Mouse (Mus musculus) small intestine, adult 2 months (tissue): ENCODE data around the gene Fcgr1.

ENCODE experiments used
- CTCF ChIP-seq: fragments of 200-500 bp; IDR thresholded peaks from 2 replicates; pipeline ENCODE4 v1.5.1; 2012; ENCODE audit warnings: low read depth, mild to moderate bottlenecking, control low read depth, inconsistent platforms, low read length, moderate library complexity, mixed read lengths; ENCODE audit not compliant: insufficient replicate concordance, insufficient read length; ENCODE audit errors: extremely low read depth
- POLR2A ChIP-seq: fragments of 200-500 bp; IDR thresholded peaks from 2 replicates; pipeline ENCODE4 v1.6.1; 2012; ENCODE audit warnings: low read depth, mild to moderate bottlenecking, control low read depth, inconsistent platforms, low read length, moderate library complexity

DNA sequence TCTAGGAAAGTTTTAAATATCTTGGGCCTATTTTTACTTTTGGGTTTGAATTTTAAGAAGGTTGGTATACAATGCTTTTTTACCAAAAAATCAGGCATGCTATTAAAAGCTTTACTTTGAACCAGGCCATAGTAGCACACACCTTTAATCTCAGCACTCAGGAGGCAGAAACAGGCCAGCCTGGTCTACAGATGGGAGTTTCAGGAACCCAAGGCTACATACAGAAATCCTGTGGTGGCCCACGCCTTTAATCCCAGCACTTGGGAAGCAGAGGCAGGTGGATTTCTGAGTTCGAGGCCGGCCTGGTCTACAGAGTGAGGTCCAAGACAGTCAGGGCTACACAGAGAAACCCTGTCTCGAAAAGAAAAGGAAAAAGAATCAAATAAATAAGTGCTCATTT lies 26.2 kb downstream of the Fcgr1 start:
- TF ChIP-seq CTCF (no peak), POLR2A (no peak)
